Mouse (Mus musculus) spleen, postnatal 4 days (tissue): ENCODE measurements at regions not wholly inside any gene's neighbourhood (a gene's known extent, or its start where the extent isn't known, plus 50 kb on each side); places are given as distances from the start of the nearest gene placed in this dataset.

ENCODE experiments used
- DNase-seq, 2 experiments: peaks; one replicate each; pipeline ENCODE4 v3.0.0; 2022; ENCODE audit warnings: low spot score in 2 of 2

- DNase-seq, result no peak
These were observed 174.2 kb downstream of the Mroh4 start for GRCm38 (mm10) chr15:74461935-74462334.

- DNase-seq, result no peak
These were observed 176.7 kb downstream of the Mroh4 start for GRCm38 (mm10) chr15:74459345-74459975.

GRCm38 (mm10) chr15:74458940-74459339, 177.2 kb downstream of the Mroh4 start:
- DNase-seq, result no peak

- no peak for DNase-seq
These were observed 178.2 kb downstream of the Mroh4 start for GRCm38 (mm10) chr15:74457965-74458364.

GRCm38 (mm10) chr15:74456675-74457040, 179.5 kb downstream of the Mroh4 start:
- DNase-seq, result no peak

- no peak for DNase-seq
These were observed 180.1 kb downstream of the Mroh4 start for GRCm38 (mm10) chr15:74455921-74456674.

GRCm38 (mm10) chr15:74454543-74454942, 181.6 kb downstream of the Mroh4 start:
- no peak for DNase-seq

- DNase-seq, result no peak
These were observed 182.3 kb downstream of the Mroh4 start for GRCm38 (mm10) chr15:74453810-74454209.

- DNase-seq, result no peak
These were observed 183.7 kb downstream of the Mroh4 start for GRCm38 (mm10) chr15:74452426-74452825.

GRCm38 (mm10) chr15:74441889-74442288, 194.3 kb downstream of the Mroh4 start:
- DNase-seq, result no peak

GRCm38 (mm10) chr15:74426989-74427388, 209.2 kb downstream of the Mroh4 start:
- no peak for DNase-seq

GRCm38 (mm10) chr15:74423001-74423400, 213.2 kb downstream of the Mroh4 start:
- DNase-seq, result no peak

- no peak for DNase-seq
These were observed 215.6 kb downstream of the Mroh4 start for GRCm38 (mm10) chr15:74420550-74420949.

- no peak for DNase-seq
These were observed 217.5 kb downstream of the Mroh4 start for GRCm38 (mm10) chr15:74418635-74419034.

- DNase-seq, result no peak
These were observed 222.9 kb downstream of the Mroh4 start for GRCm38 (mm10) chr15:74413217-74413616.

- no peak for DNase-seq
These were observed 223.9 kb downstream of the Mroh4 start for GRCm38 (mm10) chr15:74412261-74412660.

- no peak for DNase-seq
These were observed 225.1 kb downstream of the Mroh4 start for GRCm38 (mm10) chr15:74411097-74411496.

GRCm38 (mm10) chr15:74404866-74405265, 231.3 kb downstream of the Mroh4 start:
- no peak for DNase-seq

GRCm38 (mm10) chr15:74401275-74401674, 234.9 kb downstream of the Mroh4 start:
- no peak for DNase-seq

GRCm38 (mm10) chr15:74396029-74396428, 240.1 kb downstream of the Mroh4 start:
- DNase-seq, result no peak

GRCm38 (mm10) chr15:74387533-74387932, 248.6 kb downstream of the Mroh4 start:
- no peak for DNase-seq

GRCm38 (mm10) chr15:74382556-74382955, 253.6 kb downstream of the Mroh4 start:
- no peak for DNase-seq

- DNase-seq, result no peak
These were observed 256.8 kb downstream of the Mroh4 start for GRCm38 (mm10) chr15:74379366-74379765.
